Mouse (Mus musculus): ENCODE measurements around the gene Abca2.

The Abca2 gene

GRCm38 (mm10) chr2:25423626-25424025 lies 4.9 kb upstream of the Abca2 start:
- DNase-seq (ENCODE audit: extremely low spot score, low read depth, low spot score), result no peak

- no peak for DNase-seq (ENCODE audit: extremely low spot score, low read depth, low spot score)
These were observed 3.0 kb upstream of the Abca2 start for GRCm38 (mm10) chr2:25425481-25425880.

- DNase-seq (ENCODE audit: extremely low spot score, low read depth, low spot score), result peak; percentile 20
These were observed 1.7 kb upstream of the Abca2 start for GRCm38 (mm10) chr2:25426721-25427191.

GRCm38 (mm10) chr2:25427256-25427655 lies 1.2 kb upstream of the Abca2 start:
- DNase-seq (ENCODE audit: extremely low spot score, low read depth, low spot score), result no peak

- DNase-seq (ENCODE audit: extremely low spot score, low read depth, low spot score), result no peak
These were observed 1.1 kb downstream of the Abca2 start for GRCm38 (mm10) chr2:25429435-25430180.

- no peak for DNase-seq (ENCODE audit: extremely low spot score, low read depth, low spot score)
These were observed 2.1 kb downstream of the Abca2 start for GRCm38 (mm10) chr2:25430395-25431233.

- DNase-seq (ENCODE audit: extremely low spot score, low read depth, low spot score), result no peak
These were observed 2.9 kb downstream of the Abca2 start for GRCm38 (mm10) chr2:25431308-25431855.

- no peak for DNase-seq (ENCODE audit: extremely low spot score, low read depth, low spot score)
These were observed 4.0 kb downstream of the Abca2 start for GRCm38 (mm10) chr2:25432326-25433098.

- DNase-seq (ENCODE audit: extremely low spot score, low read depth, low spot score), result no peak
These were observed 4.6 kb downstream of the Abca2 start for GRCm38 (mm10) chr2:25433101-25433500.

- no peak for DNase-seq (ENCODE audit: extremely low spot score, low read depth, low spot score)
These were observed 5.8 kb downstream of the Abca2 start for GRCm38 (mm10) chr2:25434292-25434691.

GRCm38 (mm10) chr2:25436286-25436820 lies 7.8 kb downstream of the Abca2 start:
- no peak for DNase-seq (ENCODE audit: extremely low spot score, low read depth, low spot score)

- DNase-seq (ENCODE audit: extremely low spot score, low read depth, low spot score), result no peak
These were observed 12.6 kb downstream of the Abca2 start for GRCm38 (mm10) chr2:25441067-25441466.

- DNase-seq (ENCODE audit: extremely low spot score, low read depth, low spot score), result no peak
These were observed 14.2 kb downstream of the Abca2 start for GRCm38 (mm10) chr2:25442682-25443081.

GRCm38 (mm10) chr2:25450853-25451647 lies 22.5 kb downstream of the Abca2 start:
- DNase-seq (ENCODE audit: extremely low spot score, low read depth, low spot score), result no peak

GRCm38 (mm10) chr2:25452951-25453350 lies 24.4 kb downstream of the Abca2 start:
- DNase-seq (ENCODE audit: extremely low spot score, low read depth, low spot score), result no peak

- DNase-seq (ENCODE audit: extremely low spot score, low read depth, low spot score), result no peak
These were observed 27.9 kb downstream of the Abca2 start, which contains the start of gene Clic3 for GRCm38 (mm10) chr2:25456205-25456953. Gene Clic3 (plus strand): TSS chr2:25456838.

GRCm38 (mm10) chr2:25457022-25457896 lies 28.8 kb downstream of the Abca2 start:
- DNase-seq (ENCODE audit: extremely low spot score, low read depth, low spot score), result no peak

GRCm38 (mm10) chr2:25458911-25459310 lies 30.4 kb downstream of the Abca2 start:
- DNase-seq (ENCODE audit: extremely low spot score, low read depth, low spot score), result no peak
